Mouse (Mus musculus) gastrocnemius, adult 8-10 months (tissue): ENCODE results near the gene Kpna7. TPM values are rescaled to one million over a fixed set of nuclear protein-coding genes. Genes with fewer than 3 reads are reported as not detected.

Experiments
- DNase-seq, 2 experiments: peaks; one replicate each; pipeline ENCODE4 v3.0.0; 2022; ENCODE audit warnings: low spot score in 2 of 2
- total RNA-seq, 4 experiments: library from RNA; stranded (reverse); gene quantifications; 2 replicates each; pipeline ENCODE4 v1.2.4; 2022

The Kpna7 gene
- total RNA-seq, 4 experiments from 2014 or later, result not detected

DNA sequence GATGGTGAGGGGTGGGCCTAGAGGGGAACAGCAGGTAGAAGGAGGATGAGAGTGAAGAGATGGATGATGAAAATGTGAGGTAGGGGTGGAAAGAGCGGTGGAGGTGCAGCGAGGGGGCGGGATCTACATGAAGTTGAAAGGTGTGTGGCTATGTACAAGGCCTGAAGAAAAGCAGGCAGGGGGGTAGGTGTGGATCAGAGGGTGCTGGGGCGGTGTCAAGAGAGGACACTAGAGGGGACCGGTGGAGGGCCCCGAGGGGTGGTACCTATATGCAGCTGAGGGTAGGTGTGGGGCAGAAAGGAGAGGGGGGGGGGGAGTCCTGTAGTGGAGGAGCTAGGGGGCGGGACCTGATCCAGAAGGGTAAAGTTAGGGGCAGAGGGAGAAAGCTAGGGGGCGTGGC lies 119.4 kb downstream of the Kpna7 start:
- DNase-seq, result no peak

- DNase-seq, result peak; percentile 31 to 34
Measured at GRCm38 (mm10) chr5:144963817-144964261, 120.0 kb downstream of the Kpna7 start.

DNA sequence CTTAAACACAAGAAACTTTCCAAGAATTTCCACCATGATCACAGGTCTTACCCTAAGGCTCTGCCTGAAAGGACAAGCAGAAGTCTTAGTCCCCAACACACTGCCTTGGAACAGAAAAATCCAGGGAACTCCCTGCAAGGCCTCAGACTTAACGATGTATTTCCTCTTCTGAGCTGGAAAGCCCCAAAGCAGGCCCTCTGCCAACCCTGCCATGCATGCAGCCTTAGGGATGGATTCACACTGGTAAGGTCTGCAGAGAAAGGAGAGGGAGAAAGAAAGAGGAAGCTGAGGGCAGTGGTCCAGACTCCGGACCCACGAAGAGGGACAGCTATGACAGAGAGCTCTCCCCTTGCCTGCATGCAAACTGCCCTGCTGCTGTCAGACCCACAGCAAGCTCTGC lies 120.4 kb downstream of the Kpna7 start:
- DNase-seq, result no peak

DNA sequence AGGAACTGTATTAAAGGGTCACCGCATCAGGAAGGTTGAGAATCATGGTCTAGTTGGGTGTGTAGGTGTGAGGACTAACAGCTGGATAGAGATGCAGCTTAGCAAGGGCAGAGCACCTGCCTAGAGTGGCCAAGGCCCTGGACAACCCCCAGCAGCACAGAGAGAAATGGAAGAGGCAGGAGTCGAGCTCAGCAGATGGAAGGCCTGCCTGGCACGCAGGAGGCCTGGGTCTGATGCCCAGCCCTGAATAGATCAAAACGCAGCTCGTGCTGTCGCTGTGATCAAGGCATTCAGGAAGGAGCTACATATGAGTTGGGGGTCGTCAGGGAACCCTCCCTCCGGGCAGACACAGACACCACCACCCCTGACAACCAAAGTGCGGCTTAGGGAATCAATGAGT lies 125.6 kb downstream of the Kpna7 start:
- DNase-seq, result no peak

- no peak for DNase-seq
Measured at GRCm38 (mm10) chr5:144954432-144954831, 129.4 kb downstream of the Kpna7 start.

GRCm38 (mm10) chr5:144952592-144952991 lies 131.2 kb downstream of the Kpna7 start:
- DNase-seq, result no peak

DNA sequence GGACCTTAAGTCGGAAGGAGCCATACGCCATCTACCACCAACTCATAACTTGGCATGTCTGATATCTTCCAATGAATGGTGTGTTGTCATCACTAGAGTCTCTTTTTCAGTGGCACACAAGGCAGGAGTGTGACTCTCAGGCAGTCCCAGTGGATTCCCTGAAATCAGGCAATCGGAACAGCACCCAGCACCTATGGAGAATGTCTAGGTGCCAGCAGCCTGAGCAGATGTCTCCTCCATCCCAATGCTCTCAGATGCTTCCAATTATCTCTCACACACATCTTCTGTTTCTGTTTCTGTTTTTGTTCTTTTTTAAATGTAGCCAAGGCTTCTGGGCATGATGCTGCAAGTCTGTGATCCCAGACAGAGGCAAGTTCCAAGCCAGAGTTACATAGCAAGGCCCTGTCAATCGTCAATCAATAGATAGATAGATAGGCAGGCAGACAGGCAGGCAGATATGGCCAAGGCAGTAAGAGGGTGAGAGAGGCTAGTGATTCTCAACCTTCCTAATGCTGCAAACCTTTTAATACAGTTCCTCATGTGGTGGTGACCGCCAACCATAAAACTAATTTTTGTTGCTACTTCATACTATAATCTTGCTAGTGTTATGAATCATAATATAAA lies 133.3 kb downstream of the Kpna7 start:
- DNase-seq, result no peak

GRCm38 (mm10) chr5:144949856-144950255 lies 134.0 kb downstream of the Kpna7 start:
- DNase-seq, result no peak

GRCm38 (mm10) chr5:144948422-144948821 lies 135.4 kb downstream of the Kpna7 start:
- DNase-seq, result no peak

GRCm38 (mm10) chr5:144948002-144948401 lies 135.8 kb downstream of the Kpna7 start:
- no peak for DNase-seq

DNA sequence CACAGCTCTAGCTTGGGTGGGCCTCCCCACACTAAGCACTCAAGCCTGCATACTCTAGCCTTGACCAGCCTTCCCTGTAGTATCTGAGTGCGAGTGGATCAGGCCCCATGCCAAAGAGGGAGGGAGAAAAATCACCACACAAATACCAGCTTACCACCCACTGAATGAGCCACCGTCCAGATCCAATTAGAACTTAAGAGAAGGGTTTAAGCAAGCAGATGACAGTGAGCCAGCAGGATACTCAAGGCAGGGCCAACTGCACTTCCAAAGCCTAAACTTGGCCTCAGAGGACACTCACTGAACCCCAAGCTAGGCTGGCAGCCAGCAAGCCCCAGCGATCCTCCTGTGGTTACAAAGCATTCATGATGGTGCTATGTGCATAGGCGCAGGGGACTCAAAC lies 137.8 kb downstream of the Kpna7 start:
- DNase-seq, result peak in 1 of 2 experiments; percentile 35

GRCm38 (mm10) chr5:144944932-144945331 lies 138.9 kb downstream of the Kpna7 start:
- peak; percentile 73 to 90 for DNase-seq

- DNase-seq, result no peak
Measured at GRCm38 (mm10) chr5:144944370-144944769, 139.5 kb downstream of the Kpna7 start.

DNA sequence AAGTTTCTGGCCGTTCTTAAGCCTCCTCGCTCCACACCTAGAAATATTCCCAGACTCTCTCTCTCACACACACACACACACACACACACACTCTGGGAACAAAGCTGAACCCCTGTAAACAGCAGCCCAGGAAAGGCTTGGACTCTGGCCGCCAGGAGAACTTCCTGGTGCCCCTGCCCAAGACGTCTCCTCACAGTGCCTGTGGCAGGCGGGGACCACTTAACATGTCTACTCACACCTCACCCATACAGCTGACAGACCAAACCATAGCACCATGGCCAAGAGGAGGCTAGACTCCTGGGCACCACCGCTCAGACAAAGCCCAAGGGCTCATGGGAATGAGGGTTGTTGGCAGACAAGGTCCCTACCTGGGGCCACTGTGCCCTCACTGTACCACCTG lies 140.5 kb downstream of the Kpna7 start:
- no peak for DNase-seq

- DNase-seq, result no peak
Measured at GRCm38 (mm10) chr5:144942431-144942830, 141.4 kb downstream of the Kpna7 start.

- no peak for DNase-seq
Measured at GRCm38 (mm10) chr5:144940904-144941303, 142.9 kb downstream of the Kpna7 start.

DNA sequence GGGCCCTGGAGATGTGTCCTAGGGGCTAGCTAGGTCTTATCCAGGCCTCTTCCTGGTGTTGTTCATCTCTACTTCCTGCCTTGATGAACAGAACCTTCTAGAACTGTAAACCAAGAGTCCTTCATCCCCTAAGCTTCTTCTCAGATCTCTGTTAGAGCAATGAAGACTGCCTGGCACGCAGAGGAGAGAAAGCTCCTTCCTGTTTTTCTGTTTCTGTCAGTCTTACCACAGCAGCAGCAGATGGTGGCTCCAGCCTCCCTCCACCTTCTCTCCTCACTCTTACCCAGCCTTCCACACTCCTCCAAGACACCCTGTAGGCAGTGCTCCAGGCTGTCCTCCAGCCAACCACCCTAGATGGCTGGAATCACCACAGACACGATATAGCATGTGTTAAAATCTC lies 146.5 kb downstream of the Kpna7 start:
- DNase-seq, result no peak

Other genes with a start within 250 kb of the Kpna7 start
- gene Smurf1, start 118.2 kb downstream of the Kpna7 start, total RNA-seq, result 10 to 100 TPM; 10.6 to 14.2 (median 11.2) TPM
- not detected for gene Gm4871, start 51.3 kb downstream of the Kpna7 start, total RNA-seq
- gene 1700018F24Rik, start 41.0 kb downstream of the Kpna7 start, total RNA-seq, result not detected
- 10 to 100 TPM; 23.0 to 27.7 (median 26.2) TPM for gene Arpc1a, start 200 bp downstream of the Kpna7 start, total RNA-seq
- 10 to 100 TPM; 17.1 to 25.0 (median 18.7) TPM for gene Arpc1b, start 30.2 kb upstream of the Kpna7 start, total RNA-seq
- 10 to 100 TPM; 39.8 to 50.9 (median 45.1) TPM for gene Pdap1, start 56.2 kb upstream of the Kpna7 start, total RNA-seq
- gene Bud31, start 56.3 kb upstream of the Kpna7 start, total RNA-seq, result 10 to 100 TPM; 46.9 to 59.4 (median 52.6) TPM
- gene Ptcd1, start 83.1 kb upstream of the Kpna7 start, total RNA-seq, result 10 to 100 TPM; 10.7 to 12.3 (median 11.0) TPM
- gene Cpsf4, start 83.2 kb upstream of the Kpna7 start, total RNA-seq, result 10 to 100 TPM in 2 of 4 experiments, 1 to 10 TPM in 2; 7.7 to 10.3 (median 9.5) TPM
- 100 to 1,000 TPM; 621 to 954 (median 825) TPM for gene Atp5j2, start 108.0 kb upstream of the Kpna7 start, total RNA-seq
- gene Zkscan14, start 117.8 kb upstream of the Kpna7 start, total RNA-seq, result 10 to 100 TPM; 11.6 to 12.3 (median 11.7) TPM
- gene Zkscan5, start 120.5 kb upstream of the Kpna7 start, total RNA-seq, result 10 to 100 TPM in 1 of 4 experiments, 1 to 10 TPM in 3; 7.7 to 10.3 (median 7.9) TPM
- gene Zfp655, start 147.7 kb upstream of the Kpna7 start, total RNA-seq, result 10 to 100 TPM; 10.1 to 15.3 (median 10.5) TPM
- gene Zscan25, start 196.5 kb upstream of the Kpna7 start, total RNA-seq, result 1 to 10 TPM; 8.4 to 9.8 (median 8.9) TPM